Mouse (Mus musculus) urinary bladder, adult 2 months (tissue): ENCODE data around the gene Ezr. TPM values are rescaled to one million over a fixed set of nuclear protein-coding genes. Genes with fewer than 3 reads are reported as not detected.
"Not testable (repeated sequence)": the region's sequence is repeated elsewhere in the genome, so short reads cannot be mapped to it uniquely, and the experiment has no call there.

Experiments
- DNase-seq: peaks from one replicate; pipeline ENCODE4 v3.0.0; 2022; ENCODE audit warnings: low spot score
- polyA plus RNA-seq: library from polyadenylated mRNA; depleted of rRNA; stranded (reverse); fragments of >200 nt; gene quantifications from 2 replicates; pipeline ENCODE4 v1.2.3, GENCODE M21; 2012; rRNA removed

Gene Ezr
- polyA plus RNA-seq, 1 experiment, result 106 TPM

GRCm38 (mm10) chr17:6708194-6708593 lies 74.4 kb downstream of the Ezr start:
- DNase-seq, result not testable (repeated sequence)

- DNase-seq, result not testable (repeated sequence)
Observed at GRCm38 (mm10) chr17:6707422-6707821, 75.2 kb downstream of the Ezr start.

- not testable (repeated sequence) for DNase-seq
Observed at GRCm38 (mm10) chr17:6706448-6706847, 76.1 kb downstream of the Ezr start.

- DNase-seq, result not testable (repeated sequence)
Observed at GRCm38 (mm10) chr17:6703381-6704270, 79.0 kb downstream of the Ezr start.

- not testable (repeated sequence) for DNase-seq
Observed at GRCm38 (mm10) chr17:6702625-6703221, 79.9 kb downstream of the Ezr start.

- not testable (repeated sequence) for DNase-seq
Observed at GRCm38 (mm10) chr17:6700077-6700476, 82.5 kb downstream of the Ezr start.

GRCm38 (mm10) chr17:6699502-6699901 lies 83.1 kb downstream of the Ezr start:
- not testable (repeated sequence) for DNase-seq

GRCm38 (mm10) chr17:6697224-6697775 lies 85.3 kb downstream of the Ezr start:
- DNase-seq, result not testable (repeated sequence)

- not testable (repeated sequence) for DNase-seq
Observed at GRCm38 (mm10) chr17:6696521-6696920, 86.1 kb downstream of the Ezr start.

GRCm38 (mm10) chr17:6695712-6696111 lies 86.9 kb downstream of the Ezr start:
- not testable (repeated sequence) for DNase-seq

- peak; percentile 73 for DNase-seq
Observed at GRCm38 (mm10) chr17:6691596-6691995, 91.0 kb downstream of the Ezr start.

GRCm38 (mm10) chr17:6689344-6689743 lies 93.2 kb downstream of the Ezr start:
- not testable (repeated sequence) for DNase-seq

Other genes starting within 250 kb of the Ezr start
- gene Dynlt1c, start 181.1 kb downstream of the Ezr start, polyA plus RNA-seq, result 25.7 and 34.8 TPM in 2 replicates
- gene Dynlt1f, start 126.9 kb downstream of the Ezr start, polyA plus RNA-seq, result 98.0 and 99.0 TPM in 2 replicates
- 4.9 and 5.3 TPM in 2 replicates for gene Sytl3, start 123.7 kb downstream of the Ezr start, polyA plus RNA-seq
- gene Rsph3b, start 165.9 kb upstream of the Ezr start, polyA plus RNA-seq, result 32.8 and 42.9 TPM in 2 replicates
- 21.2 and 28.1 TPM in 2 replicates for gene Tagap1, start 178.4 kb upstream of the Ezr start, polyA plus RNA-seq
- 266 TPM in 2 replicates for gene Rnaset2b, start 187.8 kb upstream of the Ezr start, polyA plus RNA-seq
- 0.28 and 0.31 TPM in 2 replicates for gene Gm49721, start 196.1 kb upstream of the Ezr start, polyA plus RNA-seq
- not detected in 2 replicates for gene Gm1604a, start 242.8 kb upstream of the Ezr start, polyA plus RNA-seq